Mouse (Mus musculus): ENCODE measurements around the gene Ift88.

DNA sequence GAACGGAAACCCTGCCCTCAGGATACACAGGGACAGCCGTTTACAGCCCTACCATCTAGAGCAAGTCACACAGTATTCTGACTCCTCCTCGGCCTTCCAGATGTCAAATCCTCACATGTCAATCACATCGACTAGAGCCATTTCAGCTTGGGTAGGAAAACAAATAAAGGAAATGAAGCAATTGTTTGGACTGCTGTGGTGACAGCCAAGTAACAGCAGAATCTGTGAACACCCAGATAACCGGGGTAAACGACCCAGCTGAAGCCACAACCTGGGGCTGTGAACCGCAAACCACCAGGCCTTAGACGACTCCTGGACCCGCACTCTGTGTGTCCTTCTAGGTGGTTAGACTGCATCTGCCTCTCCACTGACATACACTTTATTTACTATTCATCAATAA is 48.7 kb upstream of the Ift88 start:
- TF ChIP-seq POLR2A (IDR thresholded peaks at IDR 0.05; ENCODE audit: borderline replicate concordance, low read depth, low read length), result no peak
- no peak for TF ChIP-seq CTCF (IDR thresholded peaks at IDR 0.05; ENCODE audit: low read depth, low read length)
